Mouse (Mus musculus): ENCODE measurements around the gene Brpf1.

Gene Brpf1

DNA sequence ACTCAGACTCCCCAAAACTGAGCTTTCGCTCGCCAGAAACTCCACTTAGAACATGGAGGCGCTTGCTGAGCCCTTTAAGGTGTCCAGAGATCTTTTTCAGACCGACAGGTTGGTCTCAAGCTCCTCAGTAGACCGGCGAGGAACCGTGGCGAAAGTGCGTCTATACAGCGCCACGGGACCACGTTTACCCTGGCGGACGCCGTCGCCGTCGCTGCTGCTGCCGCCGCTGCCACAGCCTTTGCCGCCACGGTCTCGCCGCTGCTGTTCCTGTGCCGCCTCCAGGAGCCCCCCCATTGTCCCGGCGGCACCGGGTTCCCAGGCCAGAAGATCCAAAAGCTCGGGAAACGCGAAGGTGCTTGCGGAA is at the start of gene Brpf1:
Gene Brpf1, plus strand, starts transcription at position 152 of the 364 bp plus-strand sequence.
- DNase-seq (ENCODE audit: low read depth in 2 of 2, low spot score in 2 of 2), result no peak

DNA sequence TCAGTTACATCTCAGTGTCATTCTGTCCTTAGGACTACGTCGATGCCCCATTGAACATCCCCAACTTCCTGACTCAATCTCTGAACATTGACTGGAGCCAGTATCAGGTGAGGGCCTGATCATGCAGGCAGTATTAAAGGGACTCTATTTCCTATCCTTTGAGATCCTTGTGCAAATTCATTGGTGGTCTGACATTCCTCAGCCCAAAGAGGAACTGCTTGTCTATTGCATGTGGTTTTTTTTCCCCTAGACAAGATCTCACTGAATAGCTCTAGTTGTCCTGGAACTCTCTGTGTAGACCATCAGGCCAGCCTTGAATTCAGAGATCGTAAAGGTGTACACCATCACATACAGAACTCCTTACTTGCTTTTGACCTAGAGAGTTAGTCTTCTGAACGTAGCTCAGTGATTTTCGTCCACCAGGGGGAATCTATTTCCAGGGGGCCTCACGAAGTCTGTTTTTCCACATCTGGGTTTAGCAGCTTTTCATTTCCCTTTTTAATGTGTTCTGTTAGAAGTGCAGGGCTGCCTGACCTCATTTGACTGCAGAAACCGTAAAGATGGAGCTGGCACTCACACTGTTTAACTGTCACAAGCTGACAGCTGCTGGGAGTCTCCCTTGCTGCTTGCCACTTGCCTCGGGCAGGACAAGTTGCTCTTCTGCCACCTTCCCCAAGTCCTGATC is 45.6 kb upstream of the Brpf1 start:
- DNase-seq (ENCODE audit: low read depth in 2 of 2, low spot score in 2 of 2), result no peak

DNA sequence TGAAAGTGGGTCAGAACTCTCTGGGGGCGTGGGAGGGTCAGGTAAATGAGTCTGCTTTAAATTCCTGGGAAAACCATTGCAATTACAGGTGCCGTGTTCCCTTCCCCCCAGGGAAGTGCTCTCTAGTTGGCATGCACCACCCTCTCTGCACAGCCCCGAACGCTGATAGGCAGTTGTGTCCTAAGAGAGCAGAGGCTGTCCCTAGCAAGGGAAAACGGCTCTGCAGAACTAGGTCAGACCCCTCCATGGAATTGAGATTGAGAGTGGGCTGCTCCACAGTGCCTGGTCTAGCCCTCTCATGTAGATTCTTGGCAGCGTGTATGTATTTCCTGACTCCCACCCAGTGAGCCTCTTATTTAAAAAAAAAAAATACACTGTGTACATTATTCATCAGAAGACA is 43.4 kb upstream of the Brpf1 start:
- no peak for DNase-seq (ENCODE audit: low read depth in 2 of 2, low spot score in 2 of 2)

DNA sequence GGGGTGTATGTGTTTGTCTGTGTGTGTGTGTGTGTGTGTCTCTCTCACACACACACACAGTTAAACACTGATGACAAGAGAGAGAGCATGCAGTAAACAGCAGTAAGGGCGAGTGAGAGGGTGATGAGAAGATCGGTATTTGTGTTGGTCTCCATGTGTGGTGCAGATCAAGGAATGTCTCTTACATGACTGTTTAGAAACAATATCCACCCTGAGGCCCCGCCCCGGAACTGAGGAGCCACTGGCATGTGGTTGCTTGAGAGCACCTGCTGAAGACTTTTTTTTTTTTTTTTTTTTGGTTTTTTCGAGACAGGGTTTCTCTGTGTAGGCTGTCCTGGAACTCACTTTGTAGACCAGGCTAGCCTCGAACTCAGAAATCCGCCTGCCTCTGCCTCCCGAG is 42.5 kb upstream of the Brpf1 start:
- no peak for DNase-seq (ENCODE audit: low read depth in 2 of 2, low spot score in 2 of 2)

DNA sequence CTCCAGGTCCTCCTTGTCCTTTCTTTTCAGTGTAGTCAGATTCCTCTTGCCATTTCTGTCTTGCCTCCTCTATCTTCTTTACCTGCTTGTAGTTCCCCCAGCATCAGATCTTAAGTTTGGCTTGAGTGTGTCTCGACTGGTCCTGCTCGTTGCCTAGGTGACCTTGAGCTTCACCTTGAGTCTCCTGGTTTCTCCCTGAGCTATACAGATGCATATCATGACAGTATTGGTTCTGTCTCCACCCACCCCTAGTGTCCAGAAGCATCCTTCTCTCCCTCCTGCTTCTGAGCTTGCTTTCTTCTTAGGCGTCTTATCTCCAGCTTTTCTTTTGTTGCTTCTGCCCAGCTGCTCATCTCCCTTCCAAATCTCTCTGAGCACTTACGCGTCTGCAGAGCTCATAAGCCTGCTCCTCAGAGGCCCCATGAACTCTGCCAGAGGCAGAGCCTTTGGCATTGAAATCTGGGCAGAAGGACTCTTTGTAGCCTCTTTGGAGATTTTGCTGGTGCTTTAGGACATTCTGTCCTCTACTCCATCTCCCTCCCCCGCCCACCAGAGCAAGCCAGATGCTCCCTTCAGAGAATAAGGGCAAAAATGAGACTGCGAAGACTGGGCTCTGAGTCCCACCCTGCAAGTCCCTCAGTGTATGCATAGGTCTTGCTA is 39.8 kb upstream of the Brpf1 start:
- no peak for DNase-seq (ENCODE audit: low read depth in 2 of 2, low spot score in 2 of 2)

DNA sequence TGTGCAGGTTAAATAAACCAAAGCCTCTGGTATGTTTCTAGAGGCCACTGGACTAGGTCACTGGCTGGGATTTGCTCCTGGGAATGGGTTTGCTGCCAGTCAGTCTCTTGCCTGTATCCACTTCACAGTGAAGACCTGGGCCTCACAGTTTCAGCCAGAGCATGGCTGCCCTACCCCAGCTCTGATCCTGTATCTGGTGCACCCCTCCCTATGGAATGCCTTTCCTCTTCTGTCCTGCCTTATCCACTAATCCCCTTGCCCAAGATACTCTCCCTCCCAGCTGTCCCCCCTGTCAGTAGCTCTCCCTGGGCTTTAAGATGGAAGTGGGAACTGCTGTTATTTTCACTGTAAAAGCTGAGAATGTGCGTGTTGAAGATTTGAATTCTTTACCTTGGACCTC is 38.9 kb upstream of the Brpf1 start:
- DNase-seq (ENCODE audit: low read depth in 2 of 2, low spot score in 2 of 2), result no peak

DNA sequence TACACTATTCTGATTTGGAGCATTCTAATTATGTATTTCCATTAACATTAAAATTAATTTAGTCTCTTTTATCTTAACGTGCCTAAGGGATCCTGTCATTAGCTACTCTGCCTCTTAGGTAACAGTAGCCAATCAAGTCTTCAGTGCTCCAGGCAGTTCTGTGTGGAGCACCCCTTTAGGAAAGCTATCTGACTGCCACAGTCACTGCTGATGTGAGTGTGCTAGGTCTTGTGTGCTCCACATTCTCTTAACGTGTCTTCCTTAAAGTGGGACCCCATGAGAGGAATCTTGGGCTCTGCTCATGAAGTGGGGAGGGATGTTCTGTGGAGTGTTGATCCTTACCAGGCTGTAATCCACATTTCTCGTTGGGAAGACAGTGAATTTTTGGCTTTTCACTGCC is 34.6 kb upstream of the Brpf1 start:
- DNase-seq (ENCODE audit: low read depth in 2 of 2, low spot score in 2 of 2), result no peak

DNA sequence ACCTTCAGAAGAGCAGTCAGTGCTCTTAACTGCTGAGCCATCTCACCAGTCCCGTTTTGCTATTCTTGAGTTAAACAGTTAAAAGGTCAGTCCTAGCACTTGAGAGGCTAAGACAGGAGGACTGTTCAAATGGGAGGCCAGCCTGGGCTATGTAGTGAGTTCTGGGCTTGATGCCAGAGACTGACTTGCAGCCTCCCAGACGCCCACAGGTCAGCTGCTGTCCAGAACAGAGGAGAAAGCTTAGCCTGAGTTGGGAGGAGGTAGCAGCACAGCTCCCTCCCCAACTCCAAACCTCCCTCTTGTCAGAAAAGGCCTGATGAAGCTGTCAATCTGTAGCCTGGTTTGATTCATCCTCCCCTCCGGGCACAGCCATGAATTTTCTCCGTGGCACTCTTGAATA is 30.1 kb upstream of the Brpf1 start:
- no peak for DNase-seq (ENCODE audit: low read depth in 2 of 2, low spot score in 2 of 2)

DNA sequence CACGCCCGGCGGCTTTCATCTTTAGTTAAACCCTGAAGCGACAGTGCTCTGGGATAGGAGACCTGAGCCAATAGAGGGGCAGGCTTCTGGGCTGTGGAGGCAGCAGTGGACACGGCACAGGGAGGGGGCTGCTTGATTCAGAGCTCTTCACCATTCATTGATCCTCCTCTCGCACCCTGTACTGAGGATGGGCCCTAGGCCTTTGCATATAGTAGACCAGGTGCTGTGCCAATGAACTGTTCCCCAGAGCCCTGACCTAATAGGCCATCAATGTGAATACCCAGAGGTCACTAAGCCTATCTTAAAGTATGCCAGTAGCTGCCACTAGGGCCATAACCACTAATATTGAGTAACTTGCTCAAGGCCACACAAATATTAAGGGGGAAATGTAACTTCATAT is 25.3 kb upstream of the Brpf1 start:
- DNase-seq (ENCODE audit: low read depth in 2 of 2, low spot score in 2 of 2), result no peak

DNA sequence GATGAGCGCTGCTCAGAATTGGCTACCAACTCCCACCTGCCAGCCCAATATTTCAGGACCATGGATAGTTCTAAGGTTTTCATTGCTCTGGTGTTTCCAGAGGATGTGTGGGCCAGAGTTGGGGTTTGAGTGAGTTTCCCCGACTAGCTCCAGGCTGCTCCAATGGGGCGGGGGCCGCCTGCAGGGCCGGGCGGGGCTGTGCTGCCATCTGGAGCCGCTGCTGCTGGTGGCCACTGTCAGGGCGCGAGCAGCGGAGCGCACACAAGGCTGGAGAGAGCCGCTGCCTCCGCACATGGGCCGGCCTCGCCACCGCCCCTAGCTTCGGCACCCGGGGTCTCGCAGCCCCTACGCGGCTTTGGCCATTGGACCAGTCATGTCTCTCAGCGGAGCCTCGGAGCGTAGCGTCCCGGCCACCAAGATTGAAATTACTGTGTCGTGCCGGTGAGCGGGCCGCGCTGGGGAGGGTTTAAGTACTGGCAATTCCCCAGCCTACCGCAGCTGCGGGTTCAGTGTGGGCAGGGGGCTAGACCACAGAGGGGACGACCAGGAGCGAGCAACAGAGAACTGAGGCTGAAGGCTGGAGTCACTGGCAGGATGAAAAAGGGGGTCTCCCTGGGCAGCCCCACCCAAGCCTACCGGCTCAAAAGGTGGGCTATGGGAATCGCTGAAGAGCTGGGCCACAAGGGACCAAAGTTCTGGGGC is 24.7 kb upstream of the Brpf1 start, which contains the start of gene Cpne9:
Gene Cpne9, plus strand, starts transcription at position 207 of the 702 bp plus-strand sequence.
- no peak for DNase-seq (ENCODE audit: low read depth in 2 of 2, low spot score in 2 of 2)

DNA sequence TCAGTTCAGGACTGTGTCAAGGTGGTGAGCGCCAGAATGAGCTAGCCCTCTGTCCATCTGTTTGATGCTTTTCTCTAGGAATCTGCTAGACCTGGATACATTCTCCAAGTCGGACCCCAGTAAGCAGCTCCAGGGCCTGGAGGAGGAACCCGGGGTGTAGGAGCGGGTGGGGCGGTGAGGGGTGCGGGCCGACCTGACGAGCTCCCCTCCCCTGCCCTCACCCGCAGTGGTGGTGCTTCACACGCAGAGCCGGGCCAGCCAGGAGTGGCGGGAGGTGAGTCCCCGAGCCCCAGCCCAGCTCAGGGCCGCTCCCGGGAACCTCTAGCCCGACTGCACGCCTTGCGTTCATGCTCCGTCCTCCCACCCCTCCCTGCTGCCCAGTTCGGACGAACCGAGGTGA is 24.0 kb upstream of the Brpf1 start:
- no peak for DNase-seq (ENCODE audit: low read depth in 2 of 2, low spot score in 2 of 2)

DNA sequence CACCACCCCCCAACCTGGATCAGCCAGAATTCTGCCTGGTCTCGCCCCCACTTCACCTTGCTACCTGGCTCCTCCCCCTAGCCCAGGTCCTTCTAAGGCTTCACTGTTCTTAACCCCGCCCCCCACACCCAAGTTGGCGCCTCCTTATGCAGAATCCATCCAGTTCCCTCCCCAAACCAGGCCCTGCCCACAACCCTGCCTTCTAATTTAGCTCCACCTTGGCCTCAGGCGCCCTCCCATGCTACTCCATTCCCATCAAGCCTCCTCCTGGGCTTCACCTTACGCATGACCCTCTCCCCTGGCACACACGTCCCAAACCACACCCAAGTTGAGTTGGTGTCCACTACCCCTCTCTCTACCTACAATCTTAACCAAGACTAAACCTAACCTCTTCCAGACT is 23.4 kb upstream of the Brpf1 start:
- DNase-seq (ENCODE audit: low read depth in 2 of 2, low spot score in 2 of 2), result no peak

DNA sequence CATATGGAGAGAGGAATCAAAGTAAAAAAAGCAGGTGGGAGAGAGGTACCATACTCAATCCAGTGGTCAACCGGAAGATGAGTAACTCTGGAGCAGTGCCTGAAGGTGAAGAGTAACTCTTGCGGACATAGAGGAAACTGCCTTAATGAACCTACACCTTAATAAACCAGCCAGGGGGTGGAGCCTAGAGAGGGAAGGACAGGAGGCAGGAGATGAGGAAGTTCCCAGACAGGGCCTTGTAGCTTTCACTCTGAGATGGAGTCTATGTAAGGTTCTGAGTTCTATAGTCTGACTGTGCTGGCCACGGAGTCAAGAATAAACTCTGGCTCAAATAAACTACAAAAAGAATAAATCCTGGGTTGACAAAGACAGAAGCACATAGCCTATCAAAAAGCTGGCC is 22.0 kb upstream of the Brpf1 start:
- no peak for DNase-seq (ENCODE audit: low read depth in 2 of 2, low spot score in 2 of 2)

DNA sequence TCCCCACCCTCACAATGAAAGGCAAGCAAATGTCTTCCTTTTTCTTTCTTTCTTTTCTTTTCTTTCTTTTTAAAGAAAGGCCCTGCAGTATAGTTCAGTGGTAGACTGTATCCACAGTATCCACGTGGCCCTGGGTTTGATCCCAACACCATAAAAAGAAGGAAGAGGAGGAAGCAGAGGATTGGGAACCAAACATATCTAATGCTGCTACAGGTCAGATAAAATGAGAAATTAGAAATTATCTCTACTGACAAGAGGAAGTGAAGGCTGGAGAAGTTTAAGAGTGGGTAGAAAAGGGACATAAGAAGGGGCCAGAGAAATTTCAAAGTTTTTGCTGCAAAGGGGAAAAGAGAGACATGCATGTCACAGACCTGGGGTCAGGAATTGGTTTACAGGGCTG is 20.6 kb upstream of the Brpf1 start:
- no peak for DNase-seq (ENCODE audit: low read depth in 2 of 2, low spot score in 2 of 2)

DNA sequence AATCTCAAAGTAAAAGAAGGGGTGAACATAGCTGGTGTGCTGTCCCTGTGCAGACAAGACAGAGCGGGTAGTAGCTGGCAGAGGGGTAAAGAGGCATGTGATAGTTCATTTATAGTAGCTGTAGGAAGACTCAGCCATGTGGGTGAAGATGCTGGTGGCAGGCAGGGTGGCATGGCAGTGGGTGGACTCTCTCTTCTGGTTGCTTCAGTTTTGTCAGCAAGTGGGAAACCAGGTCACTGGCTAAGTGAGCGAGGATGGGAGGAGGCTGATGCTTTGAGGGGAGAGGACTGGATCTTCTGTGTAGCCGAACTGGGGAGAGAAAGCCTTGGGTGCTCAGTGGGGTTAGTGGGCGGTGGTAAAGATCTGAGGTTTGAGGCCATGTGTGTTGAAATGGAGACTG is 19.7 kb upstream of the Brpf1 start:
- no peak for DNase-seq (ENCODE audit: low read depth in 2 of 2, low spot score in 2 of 2)

DNA sequence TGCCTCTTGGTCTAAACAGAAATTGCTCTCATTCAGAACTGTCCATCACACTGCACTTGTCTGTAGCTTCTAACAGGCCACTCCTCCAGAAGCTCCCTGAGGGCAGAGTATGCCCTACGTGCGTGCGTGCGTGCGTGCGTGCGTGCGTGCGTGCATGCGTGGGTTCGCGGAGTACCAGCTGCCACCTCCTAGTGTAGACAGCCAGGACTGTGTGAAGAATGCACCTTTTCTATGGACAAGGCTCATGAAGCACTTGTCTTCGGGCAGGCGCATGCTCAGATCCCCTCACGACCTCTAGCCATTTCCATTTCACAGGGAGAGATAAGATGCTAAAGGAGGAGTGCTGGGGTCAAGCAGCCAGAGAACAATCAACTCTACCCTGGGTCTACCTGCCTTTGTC is 17.6 kb upstream of the Brpf1 start:
- DNase-seq (ENCODE audit: low read depth in 2 of 2, low spot score in 2 of 2), result no peak

DNA sequence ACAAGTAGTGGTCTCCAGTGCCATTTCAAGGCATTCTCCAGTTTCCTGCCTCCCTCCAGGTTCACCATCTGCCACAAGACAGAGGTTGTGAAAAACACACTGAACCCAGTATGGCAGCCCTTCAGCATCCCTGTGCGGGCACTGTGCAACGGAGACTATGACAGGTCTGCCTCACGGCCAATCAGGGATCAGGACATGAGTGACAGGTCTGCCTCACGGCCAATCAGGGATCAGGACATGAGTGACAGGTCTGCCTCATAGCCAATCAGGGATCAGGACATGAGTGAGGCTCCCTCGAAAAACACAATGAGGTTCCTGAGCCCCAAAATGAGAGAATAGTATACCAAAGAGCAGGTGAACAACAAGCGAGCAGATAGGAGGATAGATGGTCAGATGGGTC is 16.6 kb upstream of the Brpf1 start:
- DNase-seq (ENCODE audit: low read depth in 2 of 2, low spot score in 2 of 2), result no peak

DNA sequence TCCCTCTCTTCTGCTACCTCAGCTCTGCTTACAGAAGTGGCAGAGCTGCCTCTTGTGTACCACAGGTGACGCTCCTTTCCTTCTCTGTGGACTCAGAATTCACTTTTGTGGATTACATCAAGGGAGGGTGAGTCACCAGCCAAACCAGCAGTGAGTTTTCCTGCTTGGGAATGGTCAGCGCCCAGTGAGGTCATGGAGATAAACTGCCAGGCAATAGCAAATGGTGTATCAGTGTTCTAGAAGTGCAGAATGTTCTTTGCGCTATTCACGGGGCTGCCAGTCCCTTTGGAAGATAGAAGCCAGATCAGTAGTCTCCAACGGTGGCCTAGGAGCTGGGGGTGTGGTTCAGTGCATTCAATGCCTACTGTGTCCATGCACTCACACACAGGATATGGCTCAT is 14.0 kb upstream of the Brpf1 start:
- no peak for DNase-seq (ENCODE audit: low read depth in 2 of 2, low spot score in 2 of 2)

DNA sequence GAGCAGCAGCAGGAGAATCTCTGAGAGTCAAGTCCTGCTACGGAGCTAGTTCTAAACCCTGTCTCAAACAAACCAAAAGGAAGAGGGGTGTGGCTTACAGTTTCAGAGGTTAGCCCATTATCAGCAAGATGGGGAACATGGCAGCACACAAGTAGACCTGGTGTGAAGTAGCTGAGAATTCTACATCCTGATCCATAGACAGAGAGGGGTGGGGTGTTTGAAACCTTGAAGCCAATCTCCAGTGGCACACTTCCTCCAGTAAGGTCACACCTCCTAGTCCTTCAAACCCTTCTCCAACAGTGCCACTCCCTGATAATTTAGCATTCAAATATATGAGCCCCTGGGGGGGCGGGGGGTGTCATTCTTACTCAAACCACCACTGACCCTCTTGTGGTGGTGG is 10.9 kb upstream of the Brpf1 start:
- DNase-seq (ENCODE audit: low read depth in 2 of 2, low spot score in 2 of 2), result no peak

DNA sequence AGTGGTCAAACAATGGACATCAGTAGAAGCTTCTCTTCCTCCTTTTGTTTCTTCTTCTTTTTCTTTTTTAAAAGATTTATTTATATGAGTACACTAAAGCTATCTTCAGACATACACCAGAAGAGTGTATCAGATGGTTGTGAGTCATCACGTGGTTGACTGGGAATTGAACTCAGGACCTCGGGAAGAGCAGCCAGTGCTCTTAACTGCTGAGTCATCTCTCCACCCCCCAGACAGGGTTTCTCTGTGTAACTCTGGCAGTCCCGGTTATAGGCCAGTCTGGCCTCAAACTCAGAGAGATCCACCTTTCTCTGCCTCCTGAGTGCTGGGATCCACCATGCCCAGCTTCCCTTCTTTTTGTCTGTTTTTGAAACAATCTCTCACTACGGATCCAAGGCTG is 10.3 kb upstream of the Brpf1 start:
- no peak for DNase-seq (ENCODE audit: low read depth in 2 of 2, low spot score in 2 of 2)

DNA sequence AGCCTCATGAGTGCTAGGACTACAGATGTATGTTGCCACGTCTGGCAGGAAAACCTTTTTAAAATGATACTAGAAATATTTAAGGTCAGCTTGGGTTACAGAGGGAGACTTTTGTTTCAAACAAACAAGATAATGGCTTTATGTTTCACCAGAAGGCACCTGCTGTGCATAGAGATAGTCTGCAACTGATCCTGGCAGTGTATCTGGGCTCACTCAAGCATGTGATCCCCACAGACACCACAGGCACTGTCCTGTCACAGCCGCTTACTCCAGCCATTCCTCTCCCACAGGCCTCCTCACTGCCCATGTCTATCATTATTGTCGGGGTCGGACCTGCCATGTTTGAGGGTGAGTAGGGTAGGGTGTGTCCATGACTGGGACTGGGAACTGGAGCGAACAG is 5.6 kb upstream of the Brpf1 start:
- DNase-seq (ENCODE audit: low read depth in 2 of 2, low spot score in 2 of 2), result no peak

DNA sequence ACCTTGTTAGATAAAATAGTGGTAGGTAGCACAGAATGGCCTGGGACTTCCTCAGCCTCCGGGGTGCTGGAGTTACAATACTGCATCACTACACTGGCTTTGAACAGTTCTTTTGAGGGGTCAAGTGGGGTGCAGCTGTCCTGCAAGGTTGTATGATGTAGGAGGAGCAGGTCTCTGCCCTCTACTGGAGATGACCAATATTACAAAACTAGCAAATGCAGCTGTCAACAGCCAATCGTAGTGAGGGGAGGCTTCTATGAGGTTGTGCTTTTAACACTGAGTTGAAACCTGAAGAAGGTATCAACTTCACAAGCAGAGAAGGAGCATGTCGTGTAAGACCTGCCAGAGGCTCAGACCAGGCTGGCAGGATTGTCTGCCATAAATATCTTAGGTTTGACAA is 4.7 kb upstream of the Brpf1 start:
- peak; percentile 5 to 35 for DNase-seq (ENCODE audit: low read depth in 2 of 2, low spot score in 2 of 2)
